Mouse (Mus musculus): ENCODE measurements at regions not wholly inside any gene's neighbourhood (a gene's known extent, or its start where the extent isn't known, plus 50 kb on each side); places are given as distances from the start of the nearest gene placed in this dataset.

GRCm38 (mm10) chr1:55807028-55807427, 401.3 kb downstream of the Plcl1 start:
- DNase-seq (ENCODE audit: low spot score in 2 of 2): no peak

GRCm38 (mm10) chr1:55808724-55809519, 403.2 kb downstream of the Plcl1 start:
- no peak for DNase-seq (ENCODE audit: low spot score in 2 of 2)

GRCm38 (mm10) chr1:55812486-55812885, 406.8 kb downstream of the Plcl1 start:
- DNase-seq (ENCODE audit: low spot score in 2 of 2): no peak

GRCm38 (mm10) chr1:55820866-55821500, 415.3 kb downstream of the Plcl1 start:
- no peak for DNase-seq (ENCODE audit: low spot score in 2 of 2)

- no peak for DNase-seq (ENCODE audit: low spot score in 2 of 2)
Measured at GRCm38 (mm10) chr1:55822599-55822998, 416.9 kb downstream of the Plcl1 start.

GRCm38 (mm10) chr1:55827191-55827590, 421.5 kb downstream of the Plcl1 start:
- DNase-seq (ENCODE audit: low spot score in 2 of 2): no peak

- DNase-seq (ENCODE audit: low spot score in 2 of 2): no peak
Measured at GRCm38 (mm10) chr1:55835281-55835680, 429.6 kb downstream of the Plcl1 start.

GRCm38 (mm10) chr1:55836750-55837149, 431.0 kb downstream of the Plcl1 start:
- no peak for DNase-seq (ENCODE audit: low spot score in 2 of 2)

- no peak for DNase-seq (ENCODE audit: low spot score in 2 of 2)
Measured at GRCm38 (mm10) chr1:55837366-55837765, 431.6 kb downstream of the Plcl1 start.

GRCm38 (mm10) chr1:55838168-55838567, 432.4 kb downstream of the Plcl1 start:
- DNase-seq (ENCODE audit: low spot score in 2 of 2): peak in 1 of 2 experiments; percentile 77

GRCm38 (mm10) chr1:55848806-55849205, 443.1 kb downstream of the Plcl1 start:
- no peak for DNase-seq (ENCODE audit: low spot score in 2 of 2)

- no peak for DNase-seq (ENCODE audit: low spot score in 2 of 2)
Measured at GRCm38 (mm10) chr1:55852354-55852753, 446.6 kb downstream of the Plcl1 start.

GRCm38 (mm10) chr1:55859113-55859512, 453.4 kb downstream of the Plcl1 start:
- DNase-seq (ENCODE audit: low spot score in 2 of 2): no peak

GRCm38 (mm10) chr1:55863113-55863512, 457.4 kb downstream of the Plcl1 start:
- no peak for DNase-seq (ENCODE audit: low spot score in 2 of 2)

- DNase-seq (ENCODE audit: low spot score in 2 of 2): no peak
Measured at GRCm38 (mm10) chr1:55865274-55865673, 459.6 kb downstream of the Plcl1 start.

- no peak for DNase-seq (ENCODE audit: low spot score in 2 of 2)
Measured at GRCm38 (mm10) chr1:55866677-55867076, 461.0 kb downstream of the Plcl1 start.

- DNase-seq (ENCODE audit: low spot score in 2 of 2): no peak
Measured at GRCm38 (mm10) chr1:55873583-55873982, 467.9 kb downstream of the Plcl1 start.

- peak in 1 of 2 experiments; percentile 79 for DNase-seq (ENCODE audit: low spot score in 2 of 2)
Measured at GRCm38 (mm10) chr1:55874143-55874867, 468.6 kb downstream of the Plcl1 start.

GRCm38 (mm10) chr1:55874868-55875144, 469.1 kb downstream of the Plcl1 start:
- no peak for DNase-seq (ENCODE audit: low spot score in 2 of 2)

GRCm38 (mm10) chr1:55884576-55884975, 478.9 kb downstream of the Plcl1 start:
- no peak for DNase-seq (ENCODE audit: low spot score in 2 of 2)

GRCm38 (mm10) chr1:55886383-55887070, 480.8 kb downstream of the Plcl1 start:
- DNase-seq (ENCODE audit: low spot score in 2 of 2): peak in 1 of 2 experiments; percentile 87

- DNase-seq (ENCODE audit: low spot score in 2 of 2): no peak
Measured at GRCm38 (mm10) chr1:55887386-55887785, 481.7 kb downstream of the Plcl1 start.
